Mouse (Mus musculus): ENCODE data around the gene Zbtb20.

GRCm38 (mm10) chr16:42908381-42908780 is 32.7 kb downstream of the Zbtb20 start:
- TF ChIP-seq MYOD1 (IDR thresholded peaks at IDR 0.05; ENCODE audit: control insufficient read depth, insufficient read length, low read depth) (no peak), CTCF (IDR thresholded peaks at IDR 0.05; ENCODE audit: control insufficient read depth, insufficient read depth, insufficient read length) (no peak), CEBPB (IDR thresholded peaks at IDR 0.05; ENCODE audit: low read depth) (no peak), MYOG (IDR thresholded peaks at IDR 0.05; ENCODE audit: control insufficient read depth, extremely low read depth, insufficient read length) (no peak), USF1 (IDR thresholded peaks at IDR 0.05; ENCODE audit: low read depth) (no peak)

Measured in C2C12 (cell line).